Mouse (Mus musculus) heart, postnatal 14 days (tissue): ENCODE measurements at regions not wholly inside any gene's neighbourhood (a gene's known extent, or its start where the extent isn't known, plus 50 kb on each side); places are given as distances from the start of the nearest gene placed in this dataset.

Source experiments
- DNase-seq, 2 experiments: peaks; one replicate each; pipeline ENCODE4 v3.0.0; 2021 to 2022
- intact Hi-C: fragments of 180-260 bp; cut with DNase I; formaldehyde crosslinking; loops from one replicate; pipeline ENCODE4 v1.15.1; 2025

DNA sequence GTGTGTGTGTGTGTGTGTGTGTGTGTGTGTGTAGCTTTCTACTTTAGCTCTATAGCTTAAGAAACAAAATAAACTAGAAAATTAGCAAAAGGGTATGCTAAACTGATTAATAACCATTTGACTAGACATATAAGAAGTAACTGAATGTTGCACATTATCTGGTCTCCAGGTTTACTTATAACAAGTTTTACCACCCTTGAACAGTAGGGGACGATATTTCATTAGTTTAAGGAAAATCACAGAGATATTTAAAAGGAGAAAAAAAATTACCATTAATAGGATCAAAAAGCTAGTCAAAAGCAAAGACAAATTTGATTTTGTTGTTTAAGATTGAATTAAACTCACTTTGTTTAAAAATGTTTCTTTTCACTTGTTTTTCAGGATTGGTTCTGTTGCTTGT, 349.5 kb upstream of the Itga1 start:
- intact Hi-C loops, result loop anchor here (5.0 kb wide), 1 partner anchor 1261 kb away; no protein-coding TSS in a partner anchor
- no peak for DNase-seq

DNA sequence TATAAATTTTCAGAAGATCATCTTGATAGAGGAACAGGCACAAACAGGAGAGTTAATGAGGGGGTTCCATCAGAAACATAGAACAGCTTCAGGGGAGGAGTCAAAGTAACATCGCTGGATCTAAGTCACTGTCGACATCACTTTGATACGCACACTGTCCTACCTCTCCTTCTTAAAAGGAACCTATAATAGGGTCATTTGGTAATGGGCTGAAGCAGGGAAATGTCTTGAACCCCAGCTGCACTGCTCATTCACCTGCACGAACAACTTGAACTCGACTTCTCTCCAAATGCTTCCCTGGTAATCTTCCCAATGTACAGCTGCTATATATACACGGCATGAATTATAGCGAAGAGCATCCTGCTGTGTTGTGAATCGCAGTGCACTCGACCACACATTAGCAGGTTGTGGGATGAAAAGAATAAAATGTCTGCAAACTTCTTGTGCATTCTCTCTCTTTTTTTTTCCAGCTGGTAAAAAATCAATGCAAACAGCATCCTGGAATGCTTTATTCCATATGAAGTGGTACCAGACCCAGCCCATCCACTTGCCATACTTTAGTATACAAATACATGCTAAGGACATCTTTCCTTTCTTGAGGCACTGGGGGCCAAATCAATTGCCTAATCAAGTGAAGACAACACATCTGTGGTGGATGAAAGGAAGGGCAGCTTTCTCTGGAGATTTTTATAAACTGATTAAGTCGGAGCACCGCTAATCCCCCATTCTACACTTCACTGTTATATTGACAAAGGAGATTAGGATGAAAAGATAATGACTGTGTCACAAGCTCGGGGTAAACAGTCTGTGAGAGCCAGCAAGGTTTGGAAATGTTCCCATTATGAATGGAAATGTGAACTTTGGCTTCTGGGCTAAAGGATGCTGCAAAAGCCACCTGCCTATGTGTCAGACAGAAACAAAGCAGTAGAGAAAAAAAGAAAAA, 325.6 kb upstream of the Itga1 start:
- intact Hi-C loops, result no loop called here

DNA sequence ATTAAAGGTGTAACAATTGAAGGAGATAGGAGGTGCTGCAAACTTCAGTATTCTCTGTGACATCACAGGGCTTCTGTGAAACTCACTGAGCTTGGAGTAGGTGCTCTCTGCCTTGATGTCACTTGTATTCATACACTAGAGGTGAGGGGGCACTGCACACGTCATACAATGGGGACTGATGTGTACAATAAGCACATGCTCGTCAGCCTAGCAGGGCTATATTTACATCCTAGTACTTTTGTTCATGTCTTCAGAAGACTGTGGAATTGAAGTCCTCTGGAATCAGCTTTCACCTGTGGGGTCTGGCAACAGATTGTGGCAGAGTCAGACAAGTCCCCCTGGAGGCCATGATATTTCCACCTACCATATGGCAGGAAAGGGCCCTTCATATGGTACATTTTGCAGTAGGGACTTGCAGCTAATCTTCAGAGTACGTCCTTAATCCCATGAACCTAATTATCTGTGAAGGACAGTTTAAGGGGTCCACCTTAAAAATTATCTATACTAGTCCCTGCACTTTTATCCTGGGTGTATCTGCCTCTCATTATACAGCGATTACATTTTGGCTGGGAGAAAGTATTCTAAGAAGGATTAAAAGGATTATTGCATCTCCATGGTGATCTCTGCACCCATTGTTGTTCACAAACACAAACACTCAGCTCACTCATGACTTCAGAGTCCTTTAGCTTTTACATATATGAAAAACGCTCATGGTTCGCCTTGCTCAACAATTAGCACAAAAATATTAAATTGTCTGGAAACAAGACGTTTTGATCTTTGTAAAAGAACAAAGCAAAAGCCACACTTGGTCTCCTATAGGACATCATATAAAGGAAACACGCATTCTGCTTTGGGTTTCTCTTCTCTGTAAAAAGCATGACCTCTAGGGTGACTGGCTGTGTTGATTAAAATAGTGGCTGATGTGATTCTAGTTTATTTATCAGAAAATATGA, 324.1 kb upstream of the Itga1 start:
- intact Hi-C loops, result no loop called here
- no peak for DNase-seq

More for the DNA sequence above, 325.6 kb upstream of the Itga1 start:
- DNase-seq, result no peak

DNA sequence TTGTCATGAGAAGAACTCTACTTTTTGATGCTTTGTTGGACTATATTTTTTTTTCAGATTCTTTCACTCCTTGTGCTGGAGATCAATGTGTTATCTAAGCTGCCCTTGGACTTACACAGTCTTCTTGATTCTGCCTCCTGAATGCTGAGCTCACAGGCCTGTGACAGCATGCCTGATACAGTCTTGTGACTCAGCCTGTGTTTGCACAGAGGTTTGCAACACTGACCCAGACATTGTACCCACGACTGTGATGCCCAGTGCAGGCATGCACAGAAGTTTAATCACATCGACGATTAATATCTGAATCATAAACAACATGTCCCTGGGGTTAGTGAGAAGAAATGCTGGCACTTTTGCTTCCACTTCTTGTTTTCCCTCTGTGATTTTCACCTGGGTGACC, 322.0 kb upstream of the Itga1 start:
- no peak for DNase-seq
- intact Hi-C loops, result no loop called here

DNA sequence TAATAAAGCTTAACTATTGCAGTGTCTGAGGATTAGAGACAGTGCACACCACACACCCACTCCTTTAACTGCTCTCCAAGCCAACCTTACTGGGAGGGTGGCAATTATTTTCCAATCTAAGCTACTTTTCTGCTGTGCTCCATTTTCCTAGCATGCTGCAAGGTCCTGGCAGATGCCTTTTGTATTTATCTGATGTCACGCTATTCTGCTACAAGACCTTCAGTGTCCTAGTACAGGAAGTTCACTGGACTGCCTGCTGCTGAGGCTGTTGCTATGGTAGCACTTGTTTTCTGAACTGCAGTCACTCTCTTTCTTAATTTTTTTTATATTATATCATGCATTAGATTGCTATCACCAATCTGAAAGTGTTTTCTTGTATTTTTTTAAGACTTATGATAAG, 319.7 kb upstream of the Itga1 start:
- intact Hi-C loops, result no loop called here
- DNase-seq, result no peak

DNA sequence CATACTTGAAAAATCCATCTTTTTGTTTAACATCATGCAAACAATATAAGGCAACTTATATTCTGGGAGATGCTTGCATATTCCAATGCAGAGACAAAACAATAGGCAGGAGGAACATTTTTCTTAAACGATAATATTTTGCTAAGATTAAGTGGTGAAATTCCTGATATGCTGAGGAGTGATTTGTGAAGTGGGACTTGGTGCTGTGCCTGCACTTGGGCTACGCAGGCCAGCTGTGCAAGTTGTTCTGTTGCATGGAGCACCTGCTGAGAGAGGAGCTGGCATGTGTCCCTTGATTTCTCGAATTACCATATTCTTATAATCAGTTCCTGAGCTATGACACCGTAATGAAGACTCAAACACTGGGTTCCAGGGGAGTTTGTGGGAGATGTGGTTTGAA, 316.1 kb upstream of the Itga1 start:
- intact Hi-C loops, result no loop called here
- no peak for DNase-seq

DNA sequence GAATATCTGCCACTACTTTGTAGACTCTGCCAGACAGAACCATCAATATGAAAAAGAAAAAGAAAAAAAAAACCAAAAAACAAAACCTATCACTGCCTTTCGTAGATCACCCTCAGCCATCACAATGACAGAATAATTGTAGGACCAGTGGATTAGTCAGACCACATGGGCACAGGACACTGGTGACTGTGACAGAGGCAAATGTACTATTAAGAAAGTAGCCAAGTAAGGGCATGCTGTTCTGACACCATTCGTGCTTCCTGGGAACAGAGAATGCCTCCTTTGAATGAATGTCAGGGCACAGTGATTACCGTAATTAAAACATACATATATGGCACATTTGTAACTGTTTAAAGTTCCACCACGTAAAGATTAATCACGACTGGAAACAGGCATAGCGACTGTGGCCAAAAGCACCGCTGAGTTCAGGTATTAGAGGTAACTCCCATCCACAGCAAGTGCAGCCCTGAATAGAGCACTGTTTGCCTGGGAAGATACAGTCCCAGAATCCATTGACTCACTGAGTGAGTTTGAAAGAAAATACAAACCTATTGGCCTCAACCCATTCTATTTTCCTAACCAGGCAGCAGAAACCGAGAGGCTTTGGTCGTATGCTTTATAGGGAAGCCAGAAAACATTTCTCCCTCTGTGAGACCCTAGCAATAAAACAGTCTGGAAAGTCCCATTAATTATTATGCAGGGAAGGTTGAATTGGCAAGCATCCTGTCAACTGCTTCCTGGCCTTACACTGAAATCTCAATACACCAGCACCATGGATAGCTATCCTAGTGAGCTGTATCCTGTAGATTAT, 312.2 kb upstream of the Itga1 start:
- no peak for DNase-seq
- intact Hi-C loops, result no loop called here

DNA sequence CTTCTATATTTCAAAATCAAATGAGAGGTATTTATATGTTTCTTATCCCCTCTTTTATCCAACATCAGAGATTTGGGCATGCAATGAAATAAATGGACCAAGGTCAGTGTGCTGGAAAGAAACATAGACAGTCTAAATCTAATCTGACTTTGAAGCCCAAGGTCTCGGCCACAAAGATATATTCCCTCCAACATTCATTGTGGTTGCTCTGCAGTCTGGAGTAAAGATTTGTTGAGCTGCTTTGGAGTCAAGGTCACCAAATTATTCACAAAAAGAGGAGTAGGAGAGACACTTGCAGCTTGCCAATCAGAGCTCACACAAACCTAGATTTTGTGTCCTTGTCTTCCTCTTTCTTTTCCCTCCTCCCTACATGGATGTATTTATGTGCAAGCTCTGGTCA, 304.2 kb upstream of the Itga1 start:
- intact Hi-C loops, result no loop called here

DNA sequence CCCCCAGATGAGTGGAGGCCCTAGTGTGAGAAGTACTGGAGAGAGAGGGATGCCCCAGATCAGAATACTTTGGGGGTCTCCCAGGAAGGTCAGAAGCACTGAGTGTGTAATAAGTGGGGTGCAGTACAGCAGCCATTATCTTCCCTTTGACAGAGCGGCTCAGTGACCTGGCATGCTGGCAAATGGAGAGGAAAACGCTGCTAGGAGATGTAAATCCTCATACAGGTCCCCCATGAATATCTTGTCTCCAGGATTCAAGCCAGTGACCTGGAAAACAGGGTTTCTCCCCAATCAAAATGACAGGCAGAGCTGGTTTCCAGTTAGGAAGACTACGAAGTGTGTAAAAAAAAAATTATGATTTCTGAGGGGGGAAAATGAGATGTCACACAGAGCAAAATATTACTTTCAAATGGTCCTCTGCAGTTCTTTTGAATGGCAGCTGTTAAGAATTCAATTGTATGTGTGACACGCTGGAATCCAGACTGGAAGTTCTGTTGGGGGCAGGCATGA, 299.0 kb upstream of the Itga1 start:
- no peak for DNase-seq
- intact Hi-C loops, result no loop called here

More for the DNA sequence above, 304.2 kb upstream of the Itga1 start:
- DNase-seq, result no peak

DNA sequence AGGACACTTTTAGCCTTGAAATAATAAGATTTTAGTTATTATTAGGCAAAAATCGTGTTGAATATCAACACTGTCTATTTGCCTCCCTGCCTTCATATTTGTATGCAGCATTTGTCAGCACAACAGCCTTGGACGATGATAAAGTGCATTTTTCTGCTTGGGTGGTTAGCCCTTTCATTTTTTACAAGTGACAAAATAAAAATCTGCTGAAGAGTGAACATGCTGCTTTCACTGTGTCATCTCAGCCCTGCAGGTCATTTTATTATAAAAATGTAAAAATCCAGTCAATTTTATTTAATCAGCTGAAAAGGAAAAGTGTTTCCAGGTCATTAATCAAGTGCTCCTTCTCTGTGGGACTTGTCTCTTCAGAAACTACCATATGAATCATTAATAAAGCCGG, 277.9 kb upstream of the Itga1 start:
- DNase-seq, result no peak

DNA sequence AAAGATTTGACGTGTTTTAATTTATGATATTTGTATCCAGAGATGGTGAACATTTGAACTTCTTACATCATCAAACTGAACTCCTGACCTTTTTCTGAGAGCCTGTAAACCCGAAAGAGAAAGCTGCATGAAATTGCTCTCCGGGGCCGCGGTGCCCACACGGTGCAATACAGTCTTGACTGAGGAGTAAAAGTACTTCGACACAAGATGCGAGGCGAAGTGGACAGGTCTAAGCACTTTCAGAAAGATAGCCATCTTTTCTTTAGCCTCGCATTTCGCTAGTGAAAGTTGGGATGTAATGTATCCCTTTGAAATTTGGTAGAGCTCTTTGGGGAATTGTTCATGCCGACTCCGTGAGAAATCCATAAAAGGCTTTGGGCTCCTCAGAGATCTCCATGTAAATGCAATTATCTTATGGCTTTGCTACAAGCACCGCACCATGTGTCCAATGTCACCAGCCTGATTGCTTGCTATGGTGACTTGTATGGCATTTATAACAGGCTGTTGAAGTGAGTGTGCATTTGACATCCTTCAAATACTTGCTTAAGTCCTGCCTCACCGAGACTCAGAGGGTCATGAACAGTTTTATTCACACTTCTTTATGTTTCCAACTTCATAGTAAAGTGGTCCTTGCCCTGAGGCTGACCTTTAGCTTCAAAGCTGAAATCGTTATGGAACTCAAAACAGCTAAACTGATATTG, 274.6 kb upstream of the Itga1 start:
- DNase-seq, result no peak
- intact Hi-C loops, result no loop called here

More for the DNA sequence above, 277.9 kb upstream of the Itga1 start:
- intact Hi-C loops, result no loop called here

DNA sequence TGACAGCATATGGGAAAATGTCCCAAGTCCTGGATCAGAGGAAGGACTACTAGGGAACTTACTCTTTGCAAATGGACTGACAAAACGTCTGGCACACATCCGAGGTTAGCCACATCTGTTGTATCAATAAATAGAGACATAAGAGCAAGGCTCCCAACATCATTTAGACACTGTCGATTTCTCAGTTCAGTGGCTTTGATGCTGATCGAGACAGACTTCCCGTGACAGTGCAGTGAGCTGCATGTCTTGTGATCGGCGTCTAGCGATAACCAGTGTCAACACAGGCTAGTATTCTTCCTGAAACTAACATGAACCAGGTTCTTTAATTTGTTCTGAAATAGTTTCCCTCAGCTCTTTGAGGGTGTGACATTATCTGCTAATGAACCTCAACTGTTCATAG, 259.7 kb upstream of the Itga1 start:
- no peak for DNase-seq
- intact Hi-C loops, result no loop called here

DNA sequence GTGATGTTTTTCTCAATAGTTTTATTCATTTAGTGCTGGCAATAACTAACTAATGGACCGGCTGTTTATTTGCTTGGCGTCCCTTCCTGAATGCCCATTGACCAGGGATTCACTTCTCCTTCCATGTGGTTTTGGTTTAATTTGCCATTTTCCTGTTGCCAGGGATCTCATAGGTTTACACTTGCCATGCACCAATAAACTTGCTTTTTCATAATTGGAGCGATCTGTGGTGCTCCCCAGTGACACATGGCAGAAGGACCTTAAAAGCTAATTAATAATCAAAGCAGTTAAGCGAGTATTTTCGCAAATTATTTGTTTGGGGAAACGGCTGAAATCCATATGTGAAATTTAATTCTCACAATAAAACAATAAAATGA, 245.2 kb upstream of the Itga1 start:
- no peak for DNase-seq
- intact Hi-C loops, result no loop called here

DNA sequence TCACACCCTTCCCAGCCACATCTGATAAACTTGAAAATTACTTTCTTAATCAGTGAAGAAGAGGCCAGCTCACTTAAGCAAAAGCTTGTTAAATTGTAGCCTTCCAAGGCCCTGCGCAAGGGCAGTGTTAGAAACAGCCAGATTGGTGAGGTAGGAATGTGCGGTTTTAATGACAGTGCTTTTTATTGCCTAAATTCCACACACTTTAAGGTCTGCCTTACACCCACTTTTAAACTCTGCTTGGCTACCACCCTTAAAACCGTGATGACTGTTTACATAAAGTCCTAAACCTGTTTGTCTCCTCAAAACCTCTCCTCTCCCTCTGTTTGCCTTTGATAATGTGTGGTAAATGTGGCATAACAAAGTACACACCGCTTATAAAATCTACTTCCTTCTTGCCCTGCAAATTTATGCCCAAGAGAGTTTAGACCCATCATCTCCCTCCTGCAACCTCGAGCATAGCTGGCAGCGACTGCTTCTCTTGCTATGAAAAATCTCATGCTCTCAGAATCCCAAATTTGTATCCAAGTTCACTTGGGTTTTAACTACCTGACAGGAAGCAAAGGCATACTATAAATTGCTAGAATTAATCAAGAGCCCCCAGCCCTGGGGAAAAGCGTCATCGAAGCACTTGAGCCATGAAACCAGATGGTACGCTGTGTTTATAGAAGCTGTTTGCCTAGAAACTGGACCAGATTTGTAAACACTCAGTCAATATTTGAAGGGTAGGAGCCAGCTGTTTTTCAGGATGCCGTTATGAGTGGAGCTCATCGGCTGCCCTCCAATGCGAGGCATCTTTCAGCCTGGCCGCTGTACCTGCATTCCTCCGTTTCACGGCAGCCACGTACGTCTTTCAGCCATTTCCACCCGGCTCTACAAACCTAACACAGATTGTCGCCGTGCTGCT, 244.6 kb upstream of the Itga1 start:
- DNase-seq, result no peak
- intact Hi-C loops, result no loop called here

DNA sequence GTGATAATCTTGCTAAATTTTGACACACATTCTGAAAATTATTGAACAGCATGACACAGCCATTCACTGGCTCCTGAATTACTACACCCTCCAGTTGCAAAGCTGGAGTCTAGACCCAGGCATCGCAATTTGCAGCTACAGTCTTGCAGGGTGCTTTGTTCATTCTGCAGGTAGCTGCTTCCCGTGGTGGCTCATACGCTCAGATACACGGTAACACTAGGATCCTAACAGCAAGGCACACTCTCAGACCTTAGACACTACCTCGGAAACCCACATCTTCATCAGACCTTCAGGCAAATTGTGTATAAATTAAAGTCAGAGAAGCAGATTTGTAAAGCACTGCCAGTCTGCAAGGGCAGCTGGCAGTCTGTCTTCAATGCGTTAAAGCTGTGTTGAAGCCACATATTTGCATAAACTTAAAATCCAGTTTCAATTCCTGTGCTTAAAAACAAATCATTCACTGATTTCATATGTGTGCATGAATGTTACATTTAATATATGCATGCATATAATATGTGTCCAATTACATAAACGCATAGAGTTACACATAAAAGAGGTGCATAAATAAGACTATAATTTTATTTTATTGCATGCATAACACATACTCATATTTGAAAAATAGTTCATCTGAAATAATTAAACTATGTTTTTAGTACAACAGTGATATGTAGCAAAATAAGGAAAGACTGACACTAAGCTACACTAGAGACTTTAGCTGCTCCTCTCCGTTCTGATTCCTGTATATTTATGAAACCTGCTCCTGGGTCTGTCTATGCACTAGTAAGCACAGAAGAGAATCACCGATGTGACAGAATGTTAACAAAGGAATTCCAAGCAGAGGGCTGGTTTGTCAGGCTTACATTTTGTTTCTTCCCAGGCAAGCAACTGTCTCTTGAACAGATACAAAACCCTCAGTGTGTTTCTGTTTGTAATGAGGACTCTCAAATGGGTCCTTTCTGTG, 227.5 kb upstream of the Itga1 start:
- intact Hi-C loops, result no loop called here
- DNase-seq, result no peak

DNA sequence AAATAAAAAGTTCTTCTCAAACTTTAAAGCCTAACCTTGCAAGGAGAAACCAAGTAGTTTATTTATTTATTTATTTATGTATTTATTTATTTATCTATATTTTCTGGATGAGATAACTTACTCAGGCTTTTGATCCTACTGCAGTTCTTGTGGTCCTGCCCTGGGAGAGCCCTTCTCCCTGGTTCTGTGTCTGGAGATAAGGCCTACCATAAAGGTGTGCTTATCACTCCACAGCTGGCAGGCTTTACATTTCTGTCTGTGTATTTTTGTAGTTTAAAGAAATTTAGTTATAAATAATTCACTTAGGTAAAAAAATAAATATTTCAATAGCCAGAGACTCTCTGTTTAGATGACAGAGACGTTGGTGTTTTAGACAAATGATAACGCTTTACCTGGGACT, 224.5 kb upstream of the Itga1 start:
- intact Hi-C loops, result no loop called here

DNA sequence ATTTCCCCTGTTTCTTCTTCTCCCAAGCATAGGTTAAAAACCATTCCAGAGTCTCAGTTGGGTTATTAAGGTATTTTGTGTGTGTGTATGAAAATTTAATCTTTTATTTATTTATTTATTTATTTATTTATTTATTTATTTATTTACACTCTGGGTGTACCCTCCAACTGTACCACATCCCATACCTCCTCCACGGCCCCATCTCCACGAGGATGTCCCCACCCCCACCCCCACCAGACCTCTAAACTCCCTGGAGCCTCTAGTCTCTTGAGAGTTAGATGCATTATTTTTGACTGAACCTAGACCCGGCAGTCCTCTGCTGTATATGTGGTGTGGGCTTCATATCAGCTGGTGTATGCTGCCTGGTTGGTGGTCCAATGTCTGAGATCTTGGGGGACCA, 214.9 kb upstream of the Itga1 start:
- intact Hi-C loops, result no loop called here
- DNase-seq, result no peak

More for the DNA sequence above, 224.5 kb upstream of the Itga1 start:
- no peak for DNase-seq

DNA sequence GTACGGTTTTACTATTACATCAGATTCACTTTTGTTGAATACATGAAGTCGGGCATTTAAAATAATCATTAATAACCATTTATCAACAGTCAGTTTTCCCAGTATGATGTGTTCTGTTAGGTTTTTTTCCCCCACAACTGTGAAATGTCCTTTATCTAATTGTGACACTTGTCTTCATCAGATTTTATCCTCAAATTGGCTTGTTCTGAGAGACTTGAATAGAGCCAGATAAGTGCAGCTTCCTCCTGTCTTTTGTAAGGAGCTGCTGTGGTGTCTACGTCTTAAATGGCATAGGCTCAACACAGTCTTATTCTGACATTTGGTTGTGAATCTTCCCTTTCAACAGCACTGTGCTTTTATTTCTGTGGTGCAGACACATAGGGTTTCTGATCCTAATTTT, 206.8 kb upstream of the Itga1 start:
- intact Hi-C loops, result no loop called here
- no peak for DNase-seq
